Mouse (Mus musculus) liver, embryonic 11.5 days (tissue): Measurements from ENCODE around the gene Zbtb48. TPM values are rescaled to one million over a fixed set of nuclear protein-coding genes. Genes with fewer than 3 reads are reported as not detected.
A peak's percentile ranks its signal among the peaks of the same experiment; 100 is the strongest.
"Not testable (repeated sequence)": the region's sequence is repeated elsewhere in the genome, so short reads cannot be mapped to it uniquely, and the experiment has no call there.

Source experiments
- ATAC-seq: fragments of 200-750 bp; cut with Nextera tagmentation; replicated peaks from 2 replicates; pipeline ENCODE4 v1.8.0; 2017; ENCODE audit warnings: moderate number of reproducible peaks, mild to moderate bottlenecking, moderate TSS enrichment, moderate library complexity; ENCODE audit not compliant: low FRiP score
- DNase-seq: peaks from one replicate; pipeline ENCODE4 v3.0.0-alpha.2; 2017; ENCODE audit warnings: low spot score
- H3K27ac ChIP-seq: fragments of 300-500 bp; sonication (generic); 2 replicates; pipeline ENCODE4 v1.5.1; 2014; ENCODE audit warnings: mild to moderate bottlenecking, low read depth, low read length, control low read depth
- H3K27me3 ChIP-seq: fragments of 300-500 bp; sonication (generic); replicated peaks from 2 replicates; pipeline ENCODE4 v1.6.1; 2014; ENCODE audit warnings: low read length, mixed read lengths; ENCODE audit not compliant: control insufficient read depth, insufficient read depth
- H3K36me3 ChIP-seq: fragments of 300-500 bp; sonication (generic); 2 replicates; pipeline ENCODE4 v1.6.1; 2014; ENCODE audit warnings: mild to moderate bottlenecking, low read length, moderate library complexity, mixed read lengths; ENCODE audit not compliant: control insufficient read depth, insufficient read depth
- H3K4me1 ChIP-seq: fragments of 300-500 bp; sonication (generic); replicated peaks from 2 replicates; pipeline ENCODE4 v1.6.1; 2014; ENCODE audit warnings: low read length, mixed read lengths; ENCODE audit not compliant: control insufficient read depth, insufficient read depth
- H3K4me2 ChIP-seq: fragments of 300-500 bp; sonication (generic); 2 replicates; pipeline ENCODE4 v1.6.1; 2014; ENCODE audit warnings: mild to moderate bottlenecking, control low read depth, moderate library complexity
- H3K4me3 ChIP-seq: fragments of 300-500 bp; sonication (generic); 2 replicates; pipeline ENCODE4 v1.5.1; 2014; ENCODE audit warnings: low read depth, low read length, control low read depth
- H3K9ac ChIP-seq: fragments of 300-500 bp; sonication (generic); 2 replicates; pipeline ENCODE4 v1.6.1; 2014; ENCODE audit warnings: low read depth, low read length, control low read depth
- H3K9me3 ChIP-seq: fragments of 300-500 bp; sonication (generic); 2 replicates; pipeline ENCODE4 v1.6.1; 2016; ENCODE audit warnings: low read length, inconsistent platforms, mixed read lengths; ENCODE audit not compliant: control insufficient read depth
- WGBS: fragments of 180-500 bp; shearing (Covaris S2); extraction: QIAGEN DNeasy Blood & Tissue Kit; methylation state at CpG from one replicate; pipeline ENCODE4 v1.1.7; 2014; 5-methylcytosine and 5-hydroxymethylcytosine counted together
- polyA plus RNA-seq: library from polyadenylated mRNA; unstranded; fragments of >200 nt; fragmentation: Nextera tagmentation; extraction: Ambion mirVana; gene quantifications from 2 replicates; pipeline ENCODE4 v1.2.1, GENCODE M21; 2014

The Zbtb48 gene
- polyA plus RNA-seq, 1 experiment from 2014 or later: 17.8 TPM

- H3K9me3 ChIP-seq: no peaks in the 10 kb centered on the region
- H3K4me3 ChIP-seq: peak within 1 kb of the TSS; percentile 100
- H3K27ac ChIP-seq: peak within 1 kb of the TSS; percentile 67
These were observed 10.9 kb upstream of the Zbtb48 start, which contains the start of gene Tas1r1 for GRCm38 (mm10) chr4:152038225-152038984. Tas1r1 (minus strand) TSS chr4:152038568.

DNA sequence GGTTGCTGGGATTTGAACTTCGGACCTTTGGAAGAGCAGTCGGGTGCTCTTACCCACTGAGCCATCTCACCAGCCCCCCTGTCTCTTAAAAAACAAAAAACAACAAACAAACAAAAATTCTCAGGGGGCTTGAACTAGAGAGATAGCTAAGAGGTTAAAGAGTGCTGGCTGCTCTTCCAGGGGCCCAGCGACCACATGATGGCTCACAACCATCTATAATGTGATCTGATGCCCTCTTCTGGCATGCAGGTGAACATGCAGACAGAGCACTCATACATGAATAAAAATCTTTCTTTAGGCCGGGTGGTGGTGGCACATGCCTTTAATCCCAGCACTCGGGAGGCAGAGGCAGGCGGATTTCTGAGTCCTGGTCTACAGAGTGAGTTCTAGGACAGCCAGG lies 9.0 kb upstream of the Zbtb48 start:
- not testable (repeated sequence) for H3K4me1 ChIP-seq, H3K27me3 ChIP-seq, H3K36me3 ChIP-seq, H3K4me2 ChIP-seq, DNase-seq, ATAC-seq, H3K27ac ChIP-seq, H3K4me3 ChIP-seq, H3K9me3 ChIP-seq, H3K9ac ChIP-seq
- WGBS: 81% methylated on average over 6 of the region's 6 CpGs

More at GRCm38 (mm10) chr4:152038225-152038984, 10.9 kb upstream of the Zbtb48 start, which contains the start of gene Tas1r1:
- Histone ChIP-seq H3K4me1 (peaks cover 4% of the 10 kb centered on the region), H3K36me3 (peaks cover 23% of the 10 kb centered on the region), H3K27me3 (no peaks in the 10 kb centered on the region), H3K9ac (peak within 1 kb of the TSS; percentile 96), H3K4me2 (peak within 1 kb of the TSS; percentile 80)
- no peak for DNase-seq
- ATAC-seq: no peak
- WGBS: 44% methylated on average over 10 of the region's 10 CpGs

DNA sequence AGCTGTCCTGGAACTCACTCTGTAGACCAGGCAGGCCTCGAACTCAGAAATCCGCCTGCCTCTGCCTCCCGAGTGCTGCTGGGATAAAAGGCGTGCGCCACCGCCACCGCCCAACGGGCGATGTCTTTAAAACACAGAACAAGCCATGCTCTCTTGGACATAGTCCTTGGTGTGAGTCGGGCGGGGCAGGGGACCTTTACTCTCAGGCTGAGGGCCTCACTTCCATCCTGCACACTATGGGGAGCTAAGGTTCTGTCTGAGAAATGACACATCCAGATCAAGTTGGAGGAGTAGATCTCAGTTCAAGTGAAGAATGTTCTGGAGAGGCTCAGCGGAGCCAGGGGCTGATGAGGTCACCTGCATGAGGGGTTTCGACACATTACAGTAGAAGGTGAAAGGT lies 5.5 kb upstream of the Zbtb48 start:
- peaks cover 3% of the 10 kb centered on the region; the same call in 1 of the 2 replicates for H3K27me3 ChIP-seq
- DNase-seq (no peak), ATAC-seq (no peak)
- WGBS: 85% methylated on average over 13 of the region's 13 CpGs
- H3K4me2 ChIP-seq: no peak overlapping the region
- no peak overlapping the region for H3K9ac ChIP-seq
- H3K4me1 ChIP-seq: 0 out of 2 replicates have a peak, but pooled peaks cover 1% of the 10 kb centered on the region
- H3K9me3 ChIP-seq: no peaks in the 10 kb centered on the region
- H3K4me3 ChIP-seq: no peak overlapping the region
- no peaks in the 10 kb centered on the region for H3K36me3 ChIP-seq
- H3K27ac ChIP-seq: no peak overlapping the region

DNA sequence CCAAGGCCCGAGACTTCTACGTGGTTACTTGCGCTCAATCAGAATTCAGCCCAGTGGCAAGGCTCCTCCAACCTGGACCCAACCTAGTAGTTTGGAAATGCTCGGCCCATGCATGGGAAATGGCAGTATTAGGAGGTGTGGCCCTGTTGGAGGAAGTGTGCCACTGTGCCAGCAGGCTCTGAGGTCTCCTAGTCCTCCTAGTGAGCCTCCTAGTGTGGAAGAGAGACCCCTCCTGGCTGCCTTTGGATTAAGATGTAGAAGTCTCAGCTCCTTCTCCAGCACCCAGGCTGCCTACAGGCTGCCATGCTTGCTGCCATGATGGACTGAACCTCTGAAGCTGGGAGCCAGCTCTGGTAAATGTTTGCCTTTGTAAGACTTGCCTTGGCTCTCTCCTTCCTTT lies 2.5 kb upstream of the Zbtb48 start:
- no peaks in the 10 kb centered on the region for H3K9me3 ChIP-seq
- no peak overlapping the region for H3K9ac ChIP-seq
- peaks cover 22% of the 10 kb centered on the region for H3K4me1 ChIP-seq
- H3K36me3 ChIP-seq: peaks cover 6% of the 10 kb centered on the region; the same call in 1 of the 2 replicates
- 75% methylated on average over 4 of the region's 4 CpGs for WGBS
- H3K4me2 ChIP-seq: no peak overlapping the region
- no peak overlapping the region for H3K27ac ChIP-seq
- H3K4me3 ChIP-seq: no peak overlapping the region
- no peak for DNase-seq
- peaks cover 3% of the 10 kb centered on the region; the same call in 1 of the 2 replicates for H3K27me3 ChIP-seq
- no peak for ATAC-seq

DNA sequence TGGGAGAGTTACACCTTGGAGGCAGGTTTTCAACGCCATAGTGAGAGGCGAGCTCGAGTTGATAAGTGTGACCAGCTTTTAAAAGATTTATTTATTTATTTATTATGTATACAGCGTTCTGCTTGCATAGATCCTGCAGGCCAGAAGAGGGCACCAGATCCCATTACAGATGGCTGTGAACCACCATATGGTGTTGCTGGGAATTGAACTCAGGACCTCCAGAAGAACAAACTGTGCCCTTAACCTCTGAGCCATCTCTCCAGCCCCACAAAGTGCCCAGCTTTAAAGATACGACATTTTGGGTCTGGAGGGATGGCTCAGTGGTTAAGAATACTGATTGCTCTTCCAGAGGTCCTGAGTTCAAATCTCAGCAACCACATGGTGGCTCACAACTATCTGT lies 1.6 kb upstream of the Zbtb48 start:
- DNase-seq: no peak
- peaks cover 30% of the 10 kb centered on the region for H3K4me1 ChIP-seq
- 38% methylated on average over 5 of the region's 5 CpGs for WGBS
- no peaks in the 10 kb centered on the region for H3K9me3 ChIP-seq
- no peak overlapping the region for H3K27ac ChIP-seq
- H3K27me3 ChIP-seq: peaks cover 3% of the 10 kb centered on the region; the same call in 1 of the 2 replicates
- H3K4me3 ChIP-seq: no peak overlapping the region
- ATAC-seq: no peak
- no peak overlapping the region for H3K4me2 ChIP-seq
- no peak overlapping the region for H3K9ac ChIP-seq
- H3K36me3 ChIP-seq: peaks cover 9% of the 10 kb centered on the region; the same call in 1 of the 2 replicates

DNA sequence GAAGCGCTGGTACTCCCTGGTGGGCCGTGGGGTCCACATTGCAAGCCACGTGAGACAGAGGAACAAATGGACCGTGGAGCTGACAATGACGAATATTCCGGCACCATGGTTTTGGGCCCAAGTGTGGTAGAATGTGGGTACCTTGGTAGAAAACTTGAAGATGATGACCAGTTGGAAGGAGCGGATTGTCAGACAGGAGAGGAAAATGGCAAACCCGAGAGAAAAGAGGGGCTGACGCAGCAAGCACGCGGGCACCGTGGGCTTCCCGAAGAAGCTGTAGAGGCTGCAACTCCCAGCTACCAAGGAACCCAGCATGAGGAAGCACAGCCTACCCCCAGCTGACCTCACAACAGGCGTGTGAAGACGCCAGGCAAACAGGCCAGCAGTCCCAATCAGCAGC lies 985 bp upstream of the Zbtb48 start:
- Histone ChIP-seq H3K4me3 (peak overlapping the region; percentile 79; the same call in 1 of the 2 replicates), H3K27me3 (peaks cover 3% of the 10 kb centered on the region; the same call in 1 of the 2 replicates), H3K27ac (no peak overlapping the region), H3K4me1 (peaks cover 30% of the 10 kb centered on the region), H3K36me3 (peaks cover 9% of the 10 kb centered on the region; the same call in 1 of the 2 replicates), H3K9ac (no peak overlapping the region), H3K9me3 (no peaks in the 10 kb centered on the region), H3K4me2 (peak overlapping the region; percentile 98)
- ATAC-seq (no peak), DNase-seq (no peak)
- WGBS: 67% methylated on average over 15 of the region's 15 CpGs

DNA sequence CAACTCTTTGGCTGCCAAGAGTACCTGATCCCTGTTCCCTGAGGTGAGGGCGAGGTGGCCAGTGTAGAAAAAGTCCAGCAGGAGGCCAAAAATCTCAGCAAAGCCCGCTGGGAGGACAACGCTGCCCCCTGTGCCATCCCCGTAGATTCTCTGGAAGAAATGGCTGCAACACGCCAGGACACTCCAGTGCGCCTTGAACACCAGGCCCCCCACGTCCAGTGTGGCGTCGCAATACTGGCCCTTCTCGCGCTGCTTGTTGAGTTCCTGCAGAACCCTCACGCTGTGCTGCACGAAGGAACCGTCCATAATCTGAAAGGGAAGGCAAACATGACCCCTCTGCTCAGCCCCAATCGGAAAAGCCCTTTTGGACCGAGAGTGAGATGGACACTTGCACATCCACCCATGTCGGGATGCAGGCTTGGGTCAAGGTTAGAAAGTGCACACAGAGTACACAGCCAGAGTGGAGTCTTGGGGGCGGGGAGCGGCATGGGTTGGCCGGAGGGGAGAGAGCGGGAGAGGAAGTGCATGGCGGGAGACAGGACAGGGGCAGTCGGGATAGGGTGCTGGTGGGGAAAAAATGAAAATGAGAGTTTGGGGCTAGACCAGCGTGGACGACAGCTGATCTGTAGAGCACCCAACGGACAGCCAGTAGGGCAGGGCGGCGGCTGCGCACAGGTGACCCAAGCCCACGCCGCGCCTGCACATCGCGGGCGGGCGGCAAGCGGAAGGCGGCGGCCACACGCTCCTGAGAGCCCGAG lies 541 bp downstream of the Zbtb48 start:
- peak overlapping the region; percentile 79 for H3K4me3 ChIP-seq
- H3K36me3 ChIP-seq: peaks cover 15% of the 10 kb centered on the region; the same call in 1 of the 2 replicates
- H3K27ac ChIP-seq: peak overlapping the region; percentile 75
- H3K9me3 ChIP-seq: no peaks in the 10 kb centered on the region
- WGBS: 3% methylated on average over 38 of the region's 41 CpGs
- peaks cover 30% of the 10 kb centered on the region for H3K4me1 ChIP-seq
- peak overlapping the region; percentile 79 for H3K9ac ChIP-seq
- DNase-seq: peak; percentile 60
- ATAC-seq: peak; percentile 58
- peak overlapping the region; percentile 98 for H3K4me2 ChIP-seq
- peaks cover 3% of the 10 kb centered on the region; the same call in 1 of the 2 replicates for H3K27me3 ChIP-seq

GRCm38 (mm10) chr4:152024525-152024924 lies 2.9 kb downstream of the Zbtb48 start:
- DNase-seq (no peak), ATAC-seq (no peak)
- Histone ChIP-seq H3K4me3 (no peak overlapping the region), H3K27me3 (no peaks in the 10 kb centered on the region), H3K4me2 (peak overlapping the region; percentile 98), H3K27ac (no peak overlapping the region), H3K9me3 (no peaks in the 10 kb centered on the region), H3K9ac (no peak overlapping the region), H3K36me3 (peaks cover 37% of the 10 kb centered on the region), H3K4me1 (peaks cover 30% of the 10 kb centered on the region)
- 89% methylated on average over 11 of the region's 11 CpGs for WGBS
